Mouse (Mus musculus) lung, adult 2 months (tissue): Measurements from ENCODE around the gene Enoph1.

Source experiments
- CTCF ChIP-seq: fragments of 200-500 bp; IDR thresholded peaks from 2 replicates; pipeline ENCODE4 v1.5.1; 2011; ENCODE audit warnings: mild to moderate bottlenecking, low read length, control low read depth; ENCODE audit not compliant: insufficient read depth
- POLR2A ChIP-seq: fragments of 200-500 bp; IDR thresholded peaks from 2 replicates; pipeline ENCODE4 v1.6.1; 2011; ENCODE audit warnings: low read depth, mild to moderate bottlenecking, control low read depth, low read length, borderline replicate concordance; ENCODE audit errors: extremely low read depth

DNA sequence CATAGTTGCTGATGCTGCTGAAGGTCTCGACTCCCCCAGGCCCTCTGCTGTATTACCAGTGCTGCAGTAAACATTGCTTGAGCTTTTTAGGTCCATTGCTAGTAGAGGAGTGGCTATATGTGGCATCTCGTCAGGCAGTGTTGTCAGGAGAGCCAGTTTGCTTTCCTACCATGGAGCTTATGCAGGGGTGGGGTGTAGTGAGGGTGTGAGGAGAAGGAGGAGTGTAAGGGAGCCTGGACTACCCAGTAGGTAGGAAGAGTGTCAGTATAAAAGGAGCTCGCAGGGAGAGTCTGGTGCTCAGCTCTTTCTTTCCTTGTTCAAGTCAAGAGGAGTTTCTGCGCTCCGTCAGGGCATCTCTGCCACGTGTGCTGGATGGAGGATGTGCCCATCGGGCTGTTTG, 12.9 kb downstream of the Enoph1 start:
- TF ChIP-seq CTCF (no peak), POLR2A (no peak)
